In the genomic region with DNA sequence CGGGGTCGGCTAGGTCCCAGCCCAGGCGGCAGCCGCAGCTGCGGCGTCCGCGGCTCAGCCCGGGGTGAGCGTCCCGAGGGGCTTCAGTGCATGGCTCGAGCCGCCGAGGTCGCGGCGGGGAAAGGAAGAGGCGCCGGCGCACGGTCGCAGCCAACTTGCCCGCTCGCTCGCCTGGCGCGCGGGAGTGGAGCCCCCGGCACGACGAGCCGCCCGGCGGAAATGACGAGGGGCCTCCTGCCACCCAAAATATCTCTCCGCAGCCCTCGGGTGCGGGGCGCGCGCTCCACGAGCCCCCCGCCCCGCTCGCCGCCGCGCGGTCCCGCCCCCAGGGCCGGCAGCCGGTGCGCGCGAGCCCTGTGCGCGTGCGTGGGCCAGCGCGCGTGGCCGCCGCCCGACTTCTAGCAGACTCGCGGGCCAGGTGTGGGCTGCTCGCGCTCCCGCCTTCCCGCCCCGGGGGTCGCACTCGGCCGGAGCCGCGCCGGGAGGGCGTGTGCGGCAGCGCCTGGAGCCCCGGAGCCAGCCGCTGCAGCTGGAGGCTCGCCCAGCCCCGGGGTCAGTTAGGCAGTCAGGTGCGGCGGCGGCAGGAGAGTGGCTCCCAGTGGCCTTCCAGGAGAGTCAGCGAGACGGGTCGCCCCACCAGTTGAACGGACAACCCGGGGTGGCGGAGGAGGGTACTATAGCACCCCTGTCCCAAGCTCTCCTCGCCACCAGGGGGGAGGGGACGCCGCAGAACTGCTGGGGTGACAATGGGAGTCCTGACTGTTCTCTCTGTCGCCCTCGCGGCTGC, we compare ENCODE assay signal across 8 mouse cellular contexts. TPM values are rescaled to one million over a fixed set of nuclear protein-coding genes. Genes with fewer than 3 reads are reported as not detected.
DNase-seq lines count a peak whose midpoint lies in the region; ATAC-seq and TF ChIP-seq lines count a peak whose summit lies in the region.

TSS of gene Cnksr2 (minus strand) at position 238 of the 787 bp plus-strand sequence.

- 41% methylated on average over 95 of the region's 99 CpGs for WGBS in spleen, adult 2 months
- WGBS in liver, embryonic 14.5 days (ENCODE audit: insufficient replicate concordance), result 9% methylated on average over 55 of the region's 99 CpGs

- H3K36me3 ChIP-seq in spleen, adult 2 months (ENCODE audit: control insufficient read depth, insufficient read depth, low read length), result no peaks in the 10 kb centered on the region
- H3K36me3 ChIP-seq in liver, embryonic 14.5 days (replicated peaks; ENCODE audit: control insufficient read depth, insufficient read depth, low read depth), result no peaks in the 10 kb centered on the region

- no peak for TF ChIP-seq CTCF in spleen, adult 2 months (IDR thresholded peaks at IDR 0.05; ENCODE audit: extremely low read depth, insufficient read depth, insufficient read length, insufficient replicate concordance)
- TF ChIP-seq CTCF in liver, embryonic 14.5 days (IDR thresholded peaks at IDR 0.05; ENCODE audit: low read depth), result no peak

- no peak within 1 kb of the TSS for H3K9ac ChIP-seq in liver, embryonic 14.5 days (replicated peaks)

- H3K4me3 ChIP-seq in spleen, adult 2 months (ENCODE audit: extremely low read depth, insufficient read depth, insufficient read length), result 0 out of 2 replicates have a peak within 1 kb of the TSS, but pooled peaks have one; percentile 18
- H3K4me3 ChIP-seq in liver, embryonic 14.5 days (ENCODE audit: insufficient read depth in 1 of 2, low read depth in 2 of 2, low read length in 2 of 2), result peak within 1 kb of the TSS; percentile 30 to 41; a peak in 3 of 4 replicates

- no peak for DNase-seq in spleen, adult 2 months (ENCODE audit: low read depth in 1 of 2, low spot score in 2 of 2)
- no peak for DNase-seq in spleen, adult 18-20 months
- DNase-seq in cerebellum, postnatal 25 days, result peak; percentile 80 to 83
- DNase-seq in frontal cortex, postnatal 36 days (ENCODE audit: low spot score in 2 of 2), result peak; percentile 48 to 54
- peak; percentile 1 to 48 for DNase-seq in kidney, postnatal 25 days
- no peak for DNase-seq in liver, embryonic 14.5 days (ENCODE audit: low read depth in 3 of 3, low spot score in 3 of 3)
- peak; percentile 72 for DNase-seq in retina, postnatal 1 day
- DNase-seq in thymus, postnatal 36 days, result no peak

- ATAC-seq in liver, embryonic 14.5 days (ENCODE audit: insufficient read depth), result 0 out of 2 replicates have a peak, but pooled peaks have one; percentile 21

- H3K4me2 ChIP-seq in liver, embryonic 14.5 days (ENCODE audit: low read depth), result peak within 1 kb of the TSS; percentile 45

- H3K4me1 ChIP-seq in spleen, adult 2 months (ENCODE audit: control insufficient read depth, insufficient read depth, insufficient read length), result no peaks in the 10 kb centered on the region
- no peaks in the 10 kb centered on the region for H3K4me1 ChIP-seq in liver, embryonic 14.5 days (replicated peaks; ENCODE audit: control insufficient read depth in 2 of 2, insufficient read depth in 2 of 2, low read length in 1 of 2)

- TF ChIP-seq POLR2A in spleen, adult 2 months (IDR thresholded peaks at IDR 0.05; ENCODE audit: low read depth, low read length), result no peak

- no peaks in the 10 kb centered on the region for H3K9me3 ChIP-seq in liver, embryonic 14.5 days (ENCODE audit: control insufficient read depth, low read length)

- peaks cover 1% of the 10 kb centered on the region; the same call in 1 of the 2 replicates for H3K27me3 ChIP-seq in spleen, adult 2 months (ENCODE audit: control insufficient read depth, insufficient read depth, low read length)
- H3K27me3 ChIP-seq in liver, embryonic 14.5 days (ENCODE audit: control insufficient read depth, insufficient read depth, low read length), result peaks cover 24% of the 10 kb centered on the region

- no peak for TF ChIP-seq EP300 in liver, embryonic 14.5 days (IDR thresholded peaks at IDR 0.05; ENCODE audit: low read depth)

- H3K27ac ChIP-seq in spleen, adult 2 months (ENCODE audit: insufficient read depth, low read length), result no peak within 1 kb of the TSS
- H3K27ac ChIP-seq in liver, embryonic 14.5 days, result no peak within 1 kb of the TSS

RNA-seq across cellular contexts. Expression of gene Cnksr2, which starts in this region (rescaled TPM):
- not detected in 2 replicates for polyA plus RNA-seq in spleen, adult 2 months (2012; rRNA removed)
- polyA plus RNA-seq in liver, embryonic 14.5 days (2012; rRNA removed), result 0.01 TPM in 2 replicates
- not detected in 2 replicates for polyA plus RNA-seq in liver, embryonic 14.5 days (2014; fragmentation: Nextera tagmentation; extraction: Ambion mirVana)

Comparison
In these comparisons a context has a peak if more than half of its experiments do, and no peak if none do; other contexts are left out.
1. Peak in ATAC-seq, H3K4me3 ChIP-seq and H3K4me2 ChIP-seq in liver, embryonic 14.5 days; RNA of the gene not detected or under 1 TPM.
2. DNase-seq: peak in cerebellum, postnatal 25 days (2 of 2), frontal cortex, postnatal 36 days (2 of 2), kidney, postnatal 25 days (2 of 2) and retina, postnatal 1 day (single experiment); none in spleen, adult 2 months (0 of 2), spleen, adult 18-20 months (0 of 2), liver, embryonic 14.5 days (0 of 3) and thymus, postnatal 36 days (0 of 2).